Mouse (Mus musculus) retina, postnatal 1 day (tissue): ENCODE data around the gene Rarres2.

Source experiments
- DNase-seq: peaks from one replicate; pipeline ENCODE4 v3.0.0-alpha.2; 2012

The Rarres2 gene

GRCm38 (mm10) chr6:48578736-48579135, 6.1 kb upstream of the Rarres2 start:
- no peak for DNase-seq

GRCm38 (mm10) chr6:48573981-48574380, 1.4 kb upstream of the Rarres2 start:
- DNase-seq, result no peak

- DNase-seq, result no peak
These were observed 691 bp upstream of the Rarres2 start for GRCm38 (mm10) chr6:48573280-48573679.

GRCm38 (mm10) chr6:48572014-48572413, 575 bp downstream of the Rarres2 start:
- DNase-seq, result no peak

- DNase-seq, result no peak
These were observed 3.4 kb downstream of the Rarres2 start for GRCm38 (mm10) chr6:48569065-48569807.

GRCm38 (mm10) chr6:48568036-48568984, 4.3 kb downstream of the Rarres2 start:
- DNase-seq, result peak; percentile 36

- DNase-seq, result peak; percentile 70
These were observed 6.3 kb downstream of the Rarres2 start for GRCm38 (mm10) chr6:48566312-48566711.

- DNase-seq, result no peak
These were observed 6.8 kb downstream of the Rarres2 start for GRCm38 (mm10) chr6:48565693-48566310.

GRCm38 (mm10) chr6:48555956-48556355, 16.6 kb downstream of the Rarres2 start:
- DNase-seq, result no peak

- peak; percentile 92 for DNase-seq
These were observed 17.3 kb downstream of the Rarres2 start for GRCm38 (mm10) chr6:48555104-48555890.

- peak; percentile 97 for DNase-seq
These were observed 18.1 kb downstream of the Rarres2 start, which contains the start of gene Lrrc61 for GRCm38 (mm10) chr6:48554280-48555103. TSS of gene Lrrc61 (plus strand) at chr6:48554796.

GRCm38 (mm10) chr6:48553819-48554218, 18.8 kb downstream of the Rarres2 start:
- no peak for DNase-seq

GRCm38 (mm10) chr6:48552918-48553317, 19.7 kb downstream of the Rarres2 start:
- peak; percentile 47 for DNase-seq

GRCm38 (mm10) chr6:48548314-48548713, 24.3 kb downstream of the Rarres2 start:
- DNase-seq, result no peak

- DNase-seq, result no peak
These were observed 25.7 kb downstream of the Rarres2 start for GRCm38 (mm10) chr6:48546858-48547257.

GRCm38 (mm10) chr6:48546271-48546670, 26.3 kb downstream of the Rarres2 start:
- DNase-seq, result peak; percentile 60

- no peak for DNase-seq
These were observed 27.3 kb downstream of the Rarres2 start for GRCm38 (mm10) chr6:48545251-48545650.

GRCm38 (mm10) chr6:48542631-48543030, 30.0 kb downstream of the Rarres2 start:
- DNase-seq, result no peak

GRCm38 (mm10) chr6:48541560-48542450, 30.8 kb downstream of the Rarres2 start:
- no peak for DNase-seq

GRCm38 (mm10) chr6:48540721-48541120, 31.9 kb downstream of the Rarres2 start:
- no peak for DNase-seq
